Mouse (Mus musculus): Measurements from ENCODE around the gene Pmvk. TPM values are rescaled to one million over a fixed set of nuclear protein-coding genes. Genes with fewer than 3 reads are reported as not detected.

The Pmvk gene
- 8.8 TPM for polyA plus RNA-seq (2014; fragmentation: Illumina TruSeq; extraction: RNeasy Lipid Tissue Mini Kit (QIAGEN cat#74804); ENCODE audit: low read depth, low replicate concordance)

GRCm38 (mm10) chr3:89454401-89455177, at the start of gene Pmvk:
Pmvk (plus strand) TSS chr3:89454541.

DNA sequence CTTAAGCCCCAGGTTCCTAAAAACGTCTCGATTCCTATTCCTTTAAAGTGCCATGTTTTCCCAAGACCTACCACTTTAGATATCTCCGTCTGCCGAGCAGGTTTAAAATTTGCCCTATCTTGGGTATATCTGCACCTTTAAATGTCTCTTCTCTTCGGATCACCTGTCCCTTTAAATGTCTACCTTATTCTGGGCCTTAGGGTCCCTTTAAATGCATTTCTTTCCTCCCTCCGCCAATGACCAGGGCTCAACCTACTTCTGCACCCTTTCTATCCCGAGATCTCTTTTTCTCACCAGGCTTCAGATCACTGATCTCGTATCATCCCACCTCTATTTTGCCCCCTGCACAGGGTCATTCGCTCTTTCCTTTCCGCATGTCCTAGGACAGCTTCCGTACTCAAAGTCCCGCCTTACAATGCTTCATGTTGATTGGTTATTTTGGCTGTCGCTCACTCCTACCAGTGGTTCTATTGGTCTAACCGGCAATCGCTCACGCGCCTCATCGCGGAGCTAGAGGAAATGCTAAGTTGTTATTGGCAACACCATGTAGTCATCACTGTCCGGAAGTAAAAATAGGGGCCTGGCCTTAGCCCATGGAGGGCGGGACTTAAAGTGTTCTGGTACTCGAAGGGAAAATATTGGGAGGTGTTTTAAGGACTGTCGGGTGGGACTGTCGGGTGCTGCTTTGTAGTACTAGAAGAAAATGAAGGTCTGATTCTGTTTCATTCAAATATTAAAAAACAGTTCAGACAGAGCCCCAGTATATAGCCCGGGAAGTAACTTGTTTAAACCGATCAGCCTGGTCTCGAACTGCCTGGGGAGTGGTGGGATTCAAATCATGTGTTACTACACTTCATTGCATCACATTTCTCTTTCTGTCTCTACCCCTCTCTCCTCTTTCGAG, 42.6 kb upstream of the Pmvk start, which contains the start of gene Flad1:
TSS of gene Flad1 (minus strand) at position 381 of the 904 bp plus-strand sequence.

GRCm38 (mm10) chr3:89418170-89418860, 36.0 kb upstream of the Pmvk start, which contains the start of the genes Cks1b and Shc1:
Cks1b (minus strand) TSS chr3:89418383.
Shc1 (plus strand) TSS chr3:89418443.

DNA sequence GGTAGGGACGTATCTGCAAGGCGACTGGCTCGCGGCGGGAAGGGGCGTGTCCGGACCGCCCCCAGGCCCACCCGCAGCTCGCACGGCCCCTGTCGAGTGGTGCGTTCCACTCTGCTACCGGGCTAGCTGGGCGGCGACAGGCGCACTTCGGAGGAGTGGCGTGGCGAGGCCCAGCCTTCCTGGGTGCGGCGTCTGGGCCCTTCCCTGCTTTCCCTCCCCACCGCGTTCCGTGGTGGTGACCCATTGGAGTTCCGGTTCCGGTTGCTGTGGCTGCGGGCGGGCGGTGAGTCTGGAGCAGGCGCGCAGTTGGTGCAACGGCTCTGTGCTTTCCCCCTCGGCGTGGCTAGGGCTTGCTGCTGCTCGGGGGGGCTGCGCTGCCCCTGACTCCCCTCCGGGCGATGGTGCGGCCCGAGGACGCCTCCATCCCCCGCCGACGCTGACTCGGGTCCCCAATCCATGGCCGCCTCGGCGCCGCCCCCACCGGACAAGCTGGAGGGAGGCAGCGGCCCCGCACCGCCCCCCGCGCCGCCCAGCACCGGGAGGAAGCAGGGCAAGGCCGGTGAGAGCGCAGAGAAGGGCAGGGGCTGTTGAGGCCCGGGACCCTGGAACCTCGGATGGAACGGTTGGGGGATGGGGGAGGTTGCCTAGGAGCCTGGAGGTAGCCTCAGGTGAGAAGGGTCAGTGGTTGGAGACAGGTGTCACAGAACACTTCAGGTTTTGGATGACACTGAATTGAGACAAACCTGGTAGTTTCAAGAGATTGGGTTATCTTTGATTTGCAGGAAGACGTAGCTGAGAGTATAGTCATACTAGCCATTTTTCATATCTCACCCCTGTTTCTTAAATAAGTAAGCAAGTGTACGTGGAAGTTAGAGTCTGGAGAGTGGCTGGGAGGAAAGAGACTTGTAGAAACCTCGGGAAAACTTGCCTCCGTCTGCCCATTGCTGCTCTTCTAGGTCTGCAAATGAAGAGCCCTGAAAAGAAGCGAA, 23.9 kb upstream of the Pmvk start, which contains the start of gene Pygo2:
TSS of gene Pygo2 (plus strand) at position 44 of the 989 bp plus-strand sequence.

DNA sequence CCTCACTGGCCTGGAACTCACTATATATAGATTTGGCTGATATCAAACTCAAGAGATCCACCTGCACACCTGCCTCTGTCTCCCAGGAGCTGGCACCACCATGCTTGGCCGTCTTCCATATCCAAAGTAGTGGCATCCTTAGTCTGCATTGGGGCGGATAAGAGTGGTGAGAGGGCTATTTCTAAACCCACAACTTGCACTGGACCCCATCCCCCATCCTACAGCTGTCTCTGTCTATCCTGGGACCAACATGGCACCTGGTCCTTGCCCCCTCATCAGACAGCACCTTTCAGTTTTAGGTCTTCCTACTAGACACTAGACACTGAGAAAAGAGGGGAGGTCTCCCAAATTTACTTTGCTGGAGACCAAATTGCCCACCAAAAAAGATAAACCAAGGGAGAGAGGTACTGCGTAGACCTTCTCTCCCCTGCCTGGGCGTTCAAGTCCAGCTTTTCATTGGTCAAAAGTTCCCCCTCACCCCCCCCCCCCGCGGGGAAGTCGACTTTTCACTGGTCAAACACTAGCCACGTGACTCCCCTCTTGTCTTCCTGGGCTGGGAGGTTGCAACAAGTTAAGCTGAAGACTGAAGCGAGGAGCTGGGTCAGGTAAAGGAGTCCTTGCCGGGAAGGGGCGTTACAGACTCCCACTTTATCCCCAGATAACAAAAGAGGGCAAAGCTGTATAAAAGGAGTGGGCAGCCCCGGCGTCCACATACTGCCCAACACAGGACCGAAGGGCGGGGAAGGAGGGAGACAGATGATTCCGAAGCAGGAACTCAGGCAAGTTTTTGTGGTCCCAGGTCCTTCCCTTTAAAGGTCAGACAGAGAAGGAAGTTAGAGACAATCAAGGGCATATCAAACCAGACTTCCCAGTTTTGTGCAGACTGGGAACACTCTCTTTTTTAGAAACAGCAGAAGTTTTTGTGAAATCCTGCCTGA, 17.9 kb upstream of the Pmvk start, which contains the start of gene Pbxip1:
TSS of gene Pbxip1 (plus strand) at position 531 of the 938 bp plus-strand sequence.

Other genes with a start within 250 kb of the Pmvk start
- not detected for gene Thbs3, start 239.4 kb upstream of the Pmvk start, polyA plus RNA-seq (2014; fragmentation: Illumina TruSeq; extraction: RNeasy Lipid Tissue Mini Kit (QIAGEN cat#74804); ENCODE audit: low read depth, low replicate concordance)
- gene Mtx1, start 227.5 kb upstream of the Pmvk start, polyA plus RNA-seq (2014; fragmentation: Illumina TruSeq; extraction: RNeasy Lipid Tissue Mini Kit (QIAGEN cat#74804); ENCODE audit: low read depth, low replicate concordance), result 32.9 TPM
- gene Muc1, start 225.5 kb upstream of the Pmvk start, polyA plus RNA-seq (2014; fragmentation: Illumina TruSeq; extraction: RNeasy Lipid Tissue Mini Kit (QIAGEN cat#74804); ENCODE audit: low read depth, low replicate concordance), result 0.87 TPM
- gene Krtcap2, start 208.6 kb upstream of the Pmvk start, polyA plus RNA-seq (2014; fragmentation: Illumina TruSeq; extraction: RNeasy Lipid Tissue Mini Kit (QIAGEN cat#74804); ENCODE audit: low read depth, low replicate concordance), result 38.0 TPM
- not detected for gene Trim46, start 208.2 kb upstream of the Pmvk start, polyA plus RNA-seq (2014; fragmentation: Illumina TruSeq; extraction: RNeasy Lipid Tissue Mini Kit (QIAGEN cat#74804); ENCODE audit: low read depth, low replicate concordance)
- not detected for gene Dpm3, start 195.2 kb upstream of the Pmvk start, polyA plus RNA-seq (2014; fragmentation: Illumina TruSeq; extraction: RNeasy Lipid Tissue Mini Kit (QIAGEN cat#74804); ENCODE audit: low read depth, low replicate concordance)
- 5.9 TPM for gene Slc50a1, start 184.0 kb upstream of the Pmvk start, polyA plus RNA-seq (2014; fragmentation: Illumina TruSeq; extraction: RNeasy Lipid Tissue Mini Kit (QIAGEN cat#74804); ENCODE audit: low read depth, low replicate concordance)
- 11.2 TPM for gene Efna1, start 173.4 kb upstream of the Pmvk start, polyA plus RNA-seq (2014; fragmentation: Illumina TruSeq; extraction: RNeasy Lipid Tissue Mini Kit (QIAGEN cat#74804); ENCODE audit: low read depth, low replicate concordance)
- gene Efna3, start 131.6 kb upstream of the Pmvk start, polyA plus RNA-seq (2014; fragmentation: Illumina TruSeq; extraction: RNeasy Lipid Tissue Mini Kit (QIAGEN cat#74804); ENCODE audit: low read depth, low replicate concordance), result not detected
- not detected for gene Efna4, start 116.5 kb upstream of the Pmvk start, polyA plus RNA-seq (2014; fragmentation: Illumina TruSeq; extraction: RNeasy Lipid Tissue Mini Kit (QIAGEN cat#74804); ENCODE audit: low read depth, low replicate concordance)
- gene Adam15, start 104.5 kb upstream of the Pmvk start, polyA plus RNA-seq (2014; fragmentation: Illumina TruSeq; extraction: RNeasy Lipid Tissue Mini Kit (QIAGEN cat#74804); ENCODE audit: low read depth, low replicate concordance), result 0.74 TPM
- not detected for gene Dcst2, start 92.6 kb upstream of the Pmvk start, polyA plus RNA-seq (2014; fragmentation: Illumina TruSeq; extraction: RNeasy Lipid Tissue Mini Kit (QIAGEN cat#74804); ENCODE audit: low read depth, low replicate concordance)
- gene Dcst1, start 89.3 kb upstream of the Pmvk start, polyA plus RNA-seq (2014; fragmentation: Illumina TruSeq; extraction: RNeasy Lipid Tissue Mini Kit (QIAGEN cat#74804); ENCODE audit: low read depth, low replicate concordance), result not detected
- gene Zbtb7b, start 59.8 kb upstream of the Pmvk start, polyA plus RNA-seq (2014; fragmentation: Illumina TruSeq; extraction: RNeasy Lipid Tissue Mini Kit (QIAGEN cat#74804); ENCODE audit: low read depth, low replicate concordance), result 6.9 TPM
- 1.6 TPM for gene Lenep, start 51.7 kb upstream of the Pmvk start, polyA plus RNA-seq (2014; fragmentation: Illumina TruSeq; extraction: RNeasy Lipid Tissue Mini Kit (QIAGEN cat#74804); ENCODE audit: low read depth, low replicate concordance)
- 3.2 TPM for gene Flad1, start 42.7 kb upstream of the Pmvk start, polyA plus RNA-seq (2014; fragmentation: Illumina TruSeq; extraction: RNeasy Lipid Tissue Mini Kit (QIAGEN cat#74804); ENCODE audit: low read depth, low replicate concordance)
- gene Cks1b, start 36.2 kb upstream of the Pmvk start, polyA plus RNA-seq (2014; fragmentation: Illumina TruSeq; extraction: RNeasy Lipid Tissue Mini Kit (QIAGEN cat#74804); ENCODE audit: low read depth, low replicate concordance), result 3.3 TPM
- gene Shc1, start 36.1 kb upstream of the Pmvk start, polyA plus RNA-seq (2014; fragmentation: Illumina TruSeq; extraction: RNeasy Lipid Tissue Mini Kit (QIAGEN cat#74804); ENCODE audit: low read depth, low replicate concordance), result 21.4 TPM
- 6.0 TPM for gene Pygo2, start 24.3 kb upstream of the Pmvk start, polyA plus RNA-seq (2014; fragmentation: Illumina TruSeq; extraction: RNeasy Lipid Tissue Mini Kit (QIAGEN cat#74804); ENCODE audit: low read depth, low replicate concordance)
- 2.6 TPM for gene Pbxip1, start 17.8 kb upstream of the Pmvk start, polyA plus RNA-seq (2014; fragmentation: Illumina TruSeq; extraction: RNeasy Lipid Tissue Mini Kit (QIAGEN cat#74804); ENCODE audit: low read depth, low replicate concordance)
- gene Kcnn3, start 65.6 kb downstream of the Pmvk start, polyA plus RNA-seq (2014; fragmentation: Illumina TruSeq; extraction: RNeasy Lipid Tissue Mini Kit (QIAGEN cat#74804); ENCODE audit: low read depth, low replicate concordance), result not detected

Measured in liver, adult 10 weeks (tissue).